Mouse (Mus musculus) embryonic fibroblast, embryonic 13.5 days (primary cell): ENCODE results near the gene Rap1b. TPM values are rescaled to one million over a fixed set of nuclear protein-coding genes. Genes with fewer than 3 reads are reported as not detected.

Source experiments
- H3K27ac ChIP-seq: 2 replicates; pipeline ENCODE4 v1.5.1; 2012; ENCODE audit warnings: low read length, control low read depth, inconsistent platforms; ENCODE audit not compliant: insufficient read depth
- H3K4me1 ChIP-seq: 2 replicates; pipeline ENCODE4 v1.6.1; 2011; ENCODE audit warnings: low read length; ENCODE audit not compliant: control insufficient read depth, insufficient read depth
- H3K4me3 ChIP-seq: 2 replicates; pipeline ENCODE4 v1.5.1; 2011; ENCODE audit warnings: mild to moderate bottlenecking, control low read depth, low read length; ENCODE audit not compliant: insufficient read depth
- CTCF ChIP-seq: IDR thresholded peaks from 2 replicates; pipeline ENCODE4 v1.5.1; 2011; ENCODE audit warnings: mild to moderate bottlenecking, control low read depth, low read length, moderate library complexity, borderline replicate concordance; ENCODE audit not compliant: insufficient read depth
- POLR2A ChIP-seq: IDR thresholded peaks from 2 replicates; pipeline ENCODE4 v1.6.1; 2011; ENCODE audit warnings: low read depth, mild to moderate bottlenecking, control low read depth, low read length, moderate library complexity
- polyA plus RNA-seq: library from polyadenylated mRNA; stranded (reverse); fragments of >200 nt; gene quantifications from 2 replicates; pipeline ENCODE4 v1.2.4, GENCODE M21; 2011; ENCODE audit warnings: low read depth; ENCODE audit not compliant: missing spikeins, insufficient read length

The Rap1b gene
- polyA plus RNA-seq, 1 experiment: 209 TPM

- TF ChIP-seq CTCF (no peak), POLR2A (no peak)
- no peak overlapping the region for H3K27ac ChIP-seq
These were observed 39.9 kb downstream of the Rap1b start for GRCm38 (mm10) chr10:117805919-117806318.

GRCm38 (mm10) chr10:117803870-117804850 is 41.7 kb downstream of the Rap1b start:
- H3K4me1 ChIP-seq: no peaks in the 10 kb centered on the region
- TF ChIP-seq CTCF (no peak), POLR2A (no peak)
- H3K27ac ChIP-seq: no peak overlapping the region
- H3K4me3 ChIP-seq: no peak overlapping the region

More at GRCm38 (mm10) chr10:117805919-117806318, 39.9 kb downstream of the Rap1b start:
- Histone ChIP-seq H3K4me3 (no peak overlapping the region), H3K4me1 (no peaks in the 10 kb centered on the region)

GRCm38 (mm10) chr10:117801886-117802285 is 43.9 kb downstream of the Rap1b start:
- no peak overlapping the region for H3K4me3 ChIP-seq
- TF ChIP-seq POLR2A (no peak), CTCF (no peak)
- H3K4me1 ChIP-seq: no peaks in the 10 kb centered on the region
- no peak overlapping the region for H3K27ac ChIP-seq

GRCm38 (mm10) chr10:117799806-117800205 is 46.0 kb downstream of the Rap1b start:
- H3K4me1 ChIP-seq: no peaks in the 10 kb centered on the region
- H3K4me3 ChIP-seq: no peak overlapping the region
- H3K27ac ChIP-seq: no peak overlapping the region
- TF ChIP-seq CTCF (no peak), POLR2A (no peak)

- Histone ChIP-seq H3K27ac (no peak overlapping the region), H3K4me3 (no peak overlapping the region), H3K4me1 (peaks cover 2% of the 10 kb centered on the region; the same call in 1 of the 2 replicates)
- no peak for TF ChIP-seq POLR2A
These were observed 47.3 kb downstream of the Rap1b start for GRCm38 (mm10) chr10:117798436-117799035.

GRCm38 (mm10) chr10:117797684-117798083 is 48.2 kb downstream of the Rap1b start:
- H3K27ac ChIP-seq: no peak overlapping the region
- no peak overlapping the region for H3K4me3 ChIP-seq
- H3K4me1 ChIP-seq: peaks cover 5% of the 10 kb centered on the region
- TF ChIP-seq CTCF (no peak), POLR2A (no peak)

- Histone ChIP-seq H3K27ac (no peak overlapping the region), H3K4me1 (peaks cover 5% of the 10 kb centered on the region), H3K4me3 (no peak overlapping the region)
- no peak for TF ChIP-seq POLR2A
- TF ChIP-seq CTCF: no peak
These were observed 48.7 kb downstream of the Rap1b start for GRCm38 (mm10) chr10:117797106-117797505.

DNA sequence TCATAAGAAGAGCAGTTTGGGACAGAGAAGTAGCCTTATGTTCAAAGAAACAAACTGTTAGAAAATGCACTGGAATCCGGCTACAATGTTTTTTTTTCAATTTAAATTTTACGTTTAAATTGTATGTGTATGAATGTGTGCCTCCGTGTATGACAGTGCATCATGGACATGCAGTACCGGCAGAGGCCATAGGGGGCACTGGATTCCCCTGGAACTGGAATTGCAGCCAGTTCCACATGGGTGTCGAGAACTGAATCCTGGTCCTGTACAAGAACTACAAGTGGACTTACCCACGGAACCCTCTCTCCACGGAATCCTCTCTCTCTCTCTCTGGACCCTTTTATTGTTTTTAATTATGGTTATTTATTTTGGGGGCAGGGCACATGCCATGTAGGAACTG is 49.7 kb downstream of the Rap1b start:
- peak; percentile 13; the same call in 1 of the 2 replicates for TF ChIP-seq CTCF
- TF ChIP-seq POLR2A: no peak
- H3K4me1 ChIP-seq: peaks cover 8% of the 10 kb centered on the region
- H3K27ac ChIP-seq: no peak overlapping the region
- H3K4me3 ChIP-seq: no peak overlapping the region

DNA sequence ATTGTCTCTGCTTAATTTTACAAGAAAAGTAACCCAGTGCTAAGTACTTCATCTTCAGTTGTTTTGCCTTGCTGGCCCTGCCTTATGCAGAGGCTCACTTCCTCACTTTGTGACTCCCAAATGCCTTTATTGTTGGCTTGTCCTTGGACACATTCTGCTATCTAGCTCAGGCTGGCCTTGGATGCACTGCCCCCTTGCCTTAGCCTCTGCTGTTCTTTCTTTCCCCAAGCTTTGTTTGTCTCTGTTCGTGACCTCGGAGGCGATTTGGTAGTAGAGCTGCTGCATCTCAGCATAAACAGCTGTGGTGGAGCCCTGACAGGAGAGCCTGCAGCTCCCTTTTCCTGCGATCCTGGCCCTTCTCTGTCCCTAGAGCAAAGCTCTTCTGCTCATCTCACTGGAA is 50.6 kb downstream of the Rap1b start:
- no peak for TF ChIP-seq POLR2A
- TF ChIP-seq CTCF: no peak
- Histone ChIP-seq H3K27ac (no peak overlapping the region), H3K4me3 (no peak overlapping the region), H3K4me1 (peaks cover 10% of the 10 kb centered on the region)
